Mouse (Mus musculus) hindbrain, embryonic 16.5 days (tissue): ENCODE data around the gene Gan. TPM values are rescaled to one million over a fixed set of nuclear protein-coding genes. Genes with fewer than 3 reads are reported as not detected.

ENCODE experiments used
- ATAC-seq: fragments of 200-750 bp; cut with Nextera tagmentation; 2 replicates; pipeline ENCODE4 v1.8.0; 2017; ENCODE audit warnings: moderate TSS enrichment, moderate library complexity
- H3K27ac ChIP-seq: fragments of 300-500 bp; sonication (generic); 2 replicates; pipeline ENCODE4 v1.5.1; 2014; ENCODE audit warnings: low read depth, mild to moderate bottlenecking, control low read depth, low read length, moderate library complexity
- H3K27me3 ChIP-seq: fragments of 300-500 bp; sonication (generic); replicated peaks from 2 replicates; pipeline ENCODE4 v1.6.1; 2014; ENCODE audit warnings: low read length; ENCODE audit not compliant: control insufficient read depth, insufficient read depth
- H3K36me3 ChIP-seq: fragments of 300-500 bp; sonication (generic); 2 replicates; pipeline ENCODE4 v1.6.1; 2014; ENCODE audit warnings: mild to moderate bottlenecking, low read length, moderate library complexity, mixed read lengths; ENCODE audit not compliant: control insufficient read depth, insufficient read depth
- H3K4me1 ChIP-seq: fragments of 300-500 bp; sonication (generic); 2 replicates; pipeline ENCODE4 v1.6.1; 2014; ENCODE audit warnings: low read depth, low read length; ENCODE audit not compliant: control insufficient read depth, insufficient read depth
- H3K4me2 ChIP-seq: fragments of 300-500 bp; sonication (generic); 2 replicates; pipeline ENCODE4 v1.6.1; 2014; ENCODE audit warnings: mild to moderate bottlenecking, low read length, control low read depth, moderate library complexity
- H3K4me3 ChIP-seq: fragments of 300-500 bp; sonication (generic); 2 replicates; pipeline ENCODE4 v1.5.1; 2014; ENCODE audit warnings: mild to moderate bottlenecking, low read length, control low read depth, moderate library complexity
- H3K9ac ChIP-seq: fragments of 300-500 bp; sonication (generic); 2 replicates; pipeline ENCODE4 v1.6.1; 2014; ENCODE audit warnings: low read depth, mild to moderate bottlenecking, control low read depth, low read length, moderate library complexity
- H3K9me3 ChIP-seq: fragments of 300-500 bp; sonication (generic); 2 replicates; pipeline ENCODE4 v1.6.1; 2014; ENCODE audit warnings: mild to moderate bottlenecking, low read length, moderate library complexity; ENCODE audit not compliant: control insufficient read depth
- WGBS: fragments of 180-500 bp; shearing (Covaris S2); extraction: QIAGEN DNeasy Blood & Tissue Kit; methylation state at CpG from one replicate; pipeline ENCODE4 v1.1.7; 2014; 5-methylcytosine and 5-hydroxymethylcytosine counted together
- polyA plus RNA-seq: library from polyadenylated mRNA; unstranded; fragments of >200 nt; fragmentation: Nextera tagmentation; extraction: Ambion mirVana; gene quantifications from 2 replicates; pipeline ENCODE4 v1.2.1, GENCODE M21; 2015

Gene Gan
- polyA plus RNA-seq, 1 experiment from 2014 or later = 2.8 TPM

DNA sequence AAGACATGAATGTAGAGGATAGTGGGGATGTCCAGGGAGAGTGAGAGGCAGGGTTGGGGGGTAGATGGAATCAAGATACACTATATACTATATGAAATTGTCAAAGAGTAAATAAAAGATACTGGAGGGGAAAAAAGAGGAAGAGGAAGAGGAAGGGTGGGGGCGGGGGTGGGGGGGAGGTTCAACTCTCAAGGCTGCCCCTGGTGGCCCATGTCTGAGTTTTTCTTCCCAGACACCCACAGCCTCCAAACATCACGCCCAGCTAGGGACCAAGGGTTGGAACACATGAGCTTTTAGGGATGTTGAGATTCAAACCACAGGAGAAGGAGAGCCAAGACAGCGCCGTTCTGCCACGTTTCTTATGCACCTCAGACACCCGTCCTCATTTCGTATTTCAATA, 75.3 kb downstream of the Gan start:
- H3K4me1 ChIP-seq = no peaks in the 10 kb centered on the region
- no peaks in the 10 kb centered on the region for H3K36me3 ChIP-seq
- H3K9ac ChIP-seq = no peak overlapping the region
- 86% methylated on average over 7 of the region's 7 CpGs for WGBS
- no peak overlapping the region for H3K4me3 ChIP-seq
- no peak overlapping the region for H3K4me2 ChIP-seq
- ATAC-seq = no peak
- H3K27me3 ChIP-seq = no peaks in the 10 kb centered on the region
- no peaks in the 10 kb centered on the region for H3K9me3 ChIP-seq
- H3K27ac ChIP-seq = no peak overlapping the region

- Histone ChIP-seq H3K9me3 (no peaks in the 10 kb centered on the region), H3K4me3 (no peak overlapping the region), H3K27me3 (no peaks in the 10 kb centered on the region), H3K36me3 (no peaks in the 10 kb centered on the region), H3K4me2 (no peak overlapping the region), H3K4me1 (no peaks in the 10 kb centered on the region), H3K9ac (no peak overlapping the region), H3K27ac (no peak overlapping the region)
- ATAC-seq = no peak
- 95% methylated on average over 4 of the region's 4 CpGs for WGBS
Measured at GRCm38 (mm10) chr8:117236531-117236930, 78.6 kb downstream of the Gan start.

DNA sequence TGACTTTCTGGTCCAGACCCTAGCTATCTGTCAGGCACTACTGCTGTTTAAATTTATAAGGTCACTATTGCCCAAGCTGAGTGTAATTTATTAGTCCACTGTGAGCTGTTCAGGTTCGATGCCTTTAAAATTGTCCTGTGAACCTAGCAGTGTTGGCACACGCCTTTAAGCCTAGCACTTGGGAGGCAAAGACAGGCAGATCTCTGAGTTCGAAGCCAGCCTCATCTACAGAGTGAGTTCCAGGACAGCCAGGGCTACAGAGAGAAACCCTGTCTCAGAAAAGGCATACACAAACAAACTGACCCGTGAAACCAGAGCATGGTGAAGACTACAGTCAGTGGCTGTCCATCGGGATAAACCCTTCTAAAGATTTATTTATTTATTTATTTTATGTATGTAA, 82.4 kb downstream of the Gan start:
- Histone ChIP-seq H3K4me2 (no peak overlapping the region), H3K4me1 (no peaks in the 10 kb centered on the region), H3K36me3 (no peaks in the 10 kb centered on the region), H3K27ac (no peak overlapping the region), H3K4me3 (no peak overlapping the region), H3K9ac (no peak overlapping the region), H3K27me3 (no peaks in the 10 kb centered on the region), H3K9me3 (no peaks in the 10 kb centered on the region)
- ATAC-seq = no peak
- WGBS = 90% methylated on average over 5 of the region's 5 CpGs

- H3K9me3 ChIP-seq = no peaks in the 10 kb centered on the region
- H3K4me3 ChIP-seq = no peak overlapping the region
- 82% methylated on average over 5 of the region's 5 CpGs for WGBS
- no peak overlapping the region for H3K27ac ChIP-seq
- no peaks in the 10 kb centered on the region for H3K4me1 ChIP-seq
- no peak for ATAC-seq
- H3K9ac ChIP-seq = no peak overlapping the region
- H3K4me2 ChIP-seq = no peak overlapping the region
- H3K36me3 ChIP-seq = no peaks in the 10 kb centered on the region
- no peaks in the 10 kb centered on the region for H3K27me3 ChIP-seq
Measured at GRCm38 (mm10) chr8:117240841-117241494, 83.0 kb downstream of the Gan start.

DNA sequence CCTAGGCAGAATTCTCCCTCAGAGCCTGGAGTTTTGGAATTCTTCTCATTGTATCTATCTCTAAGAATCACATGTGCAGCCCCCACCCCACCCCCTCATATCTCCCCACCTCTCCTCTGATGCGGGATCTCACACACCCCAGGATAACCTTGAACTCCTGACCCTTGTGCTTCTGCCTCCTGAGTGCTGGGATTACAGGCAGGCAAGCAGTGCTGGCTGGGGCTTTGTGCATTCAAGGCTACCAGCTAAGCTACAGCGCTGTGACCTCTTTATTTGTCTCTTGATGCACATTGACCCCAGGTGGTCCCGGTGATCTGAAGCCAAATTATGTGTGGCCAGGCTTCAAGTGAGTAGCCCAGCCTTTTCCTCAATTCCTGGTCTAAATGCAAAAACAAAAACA, 83.9 kb downstream of the Gan start:
- Histone ChIP-seq H3K27me3 (no peaks in the 10 kb centered on the region), H3K4me2 (no peak overlapping the region), H3K4me1 (no peaks in the 10 kb centered on the region), H3K9ac (no peak overlapping the region), H3K27ac (no peak overlapping the region), H3K4me3 (no peak overlapping the region), H3K9me3 (no peaks in the 10 kb centered on the region), H3K36me3 (no peaks in the 10 kb centered on the region)
- WGBS = 15% methylated on average over 3 of the region's 3 CpGs
- ATAC-seq = no peak

DNA sequence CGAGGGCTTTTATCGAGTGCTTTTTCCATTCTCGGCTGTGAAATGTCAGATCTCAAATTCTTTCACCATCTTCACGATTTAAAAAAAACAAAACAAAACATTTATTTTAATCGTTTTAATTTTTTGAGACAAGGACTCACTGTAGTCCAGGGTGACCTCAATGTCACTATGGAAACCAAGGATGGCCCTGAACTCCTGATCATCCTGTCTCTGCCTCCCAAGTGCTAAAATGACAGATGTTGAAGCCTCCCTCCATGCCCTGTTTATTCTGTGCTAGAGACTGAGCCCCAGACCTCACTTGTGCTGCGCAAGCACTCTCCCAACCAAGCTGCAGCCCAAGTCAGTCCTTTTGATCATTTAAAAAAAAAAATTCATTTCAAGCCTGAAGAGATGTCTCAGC, 84.4 kb downstream of the Gan start:
- Histone ChIP-seq H3K36me3 (no peaks in the 10 kb centered on the region), H3K4me3 (no peak overlapping the region), H3K27ac (no peak overlapping the region), H3K27me3 (no peaks in the 10 kb centered on the region), H3K4me1 (no peaks in the 10 kb centered on the region), H3K4me2 (no peak overlapping the region), H3K9ac (no peak overlapping the region), H3K9me3 (no peaks in the 10 kb centered on the region)
- ATAC-seq = no peak
- WGBS = 77% methylated on average over 6 of the region's 6 CpGs

- no peak overlapping the region for H3K4me2 ChIP-seq
- H3K27ac ChIP-seq = no peak overlapping the region
- H3K4me1 ChIP-seq = no peaks in the 10 kb centered on the region
- 42% methylated on average over 6 of the region's 6 CpGs for WGBS
- H3K9me3 ChIP-seq = no peaks in the 10 kb centered on the region
- no peaks in the 10 kb centered on the region for H3K27me3 ChIP-seq
- ATAC-seq = no peak; the same call in 1 of the 2 replicates
- H3K4me3 ChIP-seq = no peak overlapping the region
- H3K9ac ChIP-seq = no peak overlapping the region
- H3K36me3 ChIP-seq = no peaks in the 10 kb centered on the region
Measured at GRCm38 (mm10) chr8:117244601-117245000, 86.7 kb downstream of the Gan start.

DNA sequence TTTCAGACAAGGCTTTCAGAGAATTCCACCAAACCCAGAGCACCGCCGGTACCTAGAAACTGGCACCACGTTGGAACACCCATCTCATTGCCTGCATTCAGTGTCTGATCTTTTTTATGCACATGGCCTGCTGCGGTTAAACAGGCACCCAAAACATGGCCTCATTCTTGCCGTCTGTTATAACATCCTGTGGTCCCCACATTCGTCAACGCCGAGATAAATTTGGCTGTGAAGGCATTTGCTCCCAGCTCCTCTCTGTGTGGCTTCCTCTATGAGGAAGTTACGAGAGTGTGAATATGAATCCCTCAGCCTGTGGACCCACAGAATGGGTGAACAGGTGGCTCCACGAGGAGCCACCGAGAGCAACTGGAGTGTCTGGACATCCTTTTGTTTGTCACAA, 90.4 kb downstream of the Gan start:
- 84% methylated on average over 11 of the region's 11 CpGs for WGBS
- no peak overlapping the region for H3K4me3 ChIP-seq
- no peak overlapping the region for H3K4me2 ChIP-seq
- no peak for ATAC-seq
- no peak overlapping the region for H3K9ac ChIP-seq
- no peaks in the 10 kb centered on the region for H3K4me1 ChIP-seq
- H3K27ac ChIP-seq = no peak overlapping the region
- no peaks in the 10 kb centered on the region for H3K36me3 ChIP-seq
- H3K27me3 ChIP-seq = no peaks in the 10 kb centered on the region
- no peaks in the 10 kb centered on the region for H3K9me3 ChIP-seq

GRCm38 (mm10) chr8:117251086-117251681, 93.2 kb downstream of the Gan start:
- H3K36me3 ChIP-seq = no peaks in the 10 kb centered on the region
- no peaks in the 10 kb centered on the region for H3K9me3 ChIP-seq
- H3K4me1 ChIP-seq = no peaks in the 10 kb centered on the region
- no peak overlapping the region for H3K9ac ChIP-seq
- WGBS = 38% methylated on average over 7 of the region's 7 CpGs
- no peaks in the 10 kb centered on the region for H3K27me3 ChIP-seq
- ATAC-seq = no peak
- H3K4me3 ChIP-seq = no peak overlapping the region
- no peak overlapping the region for H3K4me2 ChIP-seq
- no peak overlapping the region for H3K27ac ChIP-seq
